Mouse (Mus musculus) retina, postnatal 7 days (tissue): ENCODE data around the gene Jarid2.

ENCODE experiments used
- DNase-seq: peaks from one replicate; pipeline ENCODE4 v3.0.0-alpha.2; 2012; ENCODE audit warnings: low read depth, low spot score

The Jarid2 gene

DNA sequence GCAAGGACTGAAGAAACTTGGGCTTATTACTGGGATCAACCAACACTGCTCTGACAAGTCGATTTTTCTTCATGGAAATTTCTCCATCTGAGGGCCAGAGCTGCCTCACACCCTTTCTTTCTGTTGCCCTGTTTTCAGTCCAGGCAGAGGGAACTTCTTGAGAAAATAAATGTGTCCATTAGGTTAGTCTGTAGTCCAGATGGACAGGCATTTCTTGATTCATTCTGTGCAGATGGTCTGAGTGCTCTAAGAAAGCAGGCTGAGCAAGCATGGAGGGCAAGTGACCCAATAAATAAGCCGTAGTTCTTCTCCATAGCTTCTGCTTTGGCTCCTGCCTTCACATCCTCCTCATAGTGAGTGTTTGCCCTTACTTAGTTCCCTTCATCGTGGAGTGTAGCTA lies 46.1 kb downstream of the Jarid2 start:
- DNase-seq = no peak

- no peak for DNase-seq
Observed at GRCm38 (mm10) chr13:44780506-44780905, 51.2 kb downstream of the Jarid2 start.

GRCm38 (mm10) chr13:44781126-44781525 lies 51.9 kb downstream of the Jarid2 start:
- no peak for DNase-seq

GRCm38 (mm10) chr13:44784551-44784950 lies 55.3 kb downstream of the Jarid2 start:
- DNase-seq = no peak

- peak; percentile 20 for DNase-seq
Observed at GRCm38 (mm10) chr13:44786291-44786690, 57.0 kb downstream of the Jarid2 start.

GRCm38 (mm10) chr13:44788352-44789125 lies 59.3 kb downstream of the Jarid2 start:
- DNase-seq = no peak

GRCm38 (mm10) chr13:44789982-44790381 lies 60.7 kb downstream of the Jarid2 start:
- no peak for DNase-seq

DNA sequence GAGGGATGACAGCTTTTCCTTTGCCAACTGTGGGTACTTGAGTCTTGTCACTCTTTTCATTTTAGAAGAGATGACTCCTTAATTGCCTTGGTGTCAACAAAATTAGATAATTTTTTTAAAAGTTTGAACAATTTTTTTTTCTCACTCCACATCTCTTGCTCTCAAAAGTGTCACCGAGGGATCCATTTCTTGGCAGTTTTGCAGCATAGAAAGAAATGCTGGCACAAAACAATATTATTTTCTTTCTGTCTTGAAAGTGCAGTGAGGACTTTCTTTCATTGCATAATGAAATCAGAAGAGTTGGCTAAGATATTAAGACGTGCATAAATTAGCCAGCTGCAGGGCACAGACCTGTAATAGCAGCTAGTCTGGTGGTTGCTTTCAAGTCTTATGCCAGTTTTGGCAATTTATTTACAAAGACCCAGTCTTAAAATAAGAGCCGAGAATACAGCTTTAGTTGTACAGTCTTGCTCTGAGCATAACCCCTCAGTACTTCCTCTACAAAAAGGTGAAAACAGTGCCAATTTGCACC lies 63.2 kb downstream of the Jarid2 start:
- DNase-seq = no peak

DNA sequence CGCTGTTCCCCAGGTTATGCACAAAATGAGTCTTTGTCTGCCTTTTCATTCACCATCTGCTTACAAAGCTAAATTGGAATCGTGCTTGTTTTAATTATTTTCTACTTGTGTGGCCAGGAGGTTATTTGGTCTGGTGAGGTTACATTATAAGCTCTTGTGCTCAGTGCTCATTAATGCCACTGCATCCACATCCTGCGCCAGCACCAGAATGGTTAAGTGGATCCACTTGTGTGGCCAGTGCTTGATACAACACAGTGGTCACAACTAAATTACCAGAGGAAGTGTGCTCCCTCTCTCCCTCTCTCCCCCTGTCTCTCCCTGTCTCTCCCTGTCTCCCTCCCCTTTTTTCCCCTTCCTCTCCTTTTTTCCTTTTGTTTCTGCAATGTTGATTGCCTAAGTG lies 66.6 kb downstream of the Jarid2 start:
- DNase-seq = no peak

- DNase-seq = no peak
Observed at GRCm38 (mm10) chr13:44796775-44797174, 67.5 kb downstream of the Jarid2 start.

DNA sequence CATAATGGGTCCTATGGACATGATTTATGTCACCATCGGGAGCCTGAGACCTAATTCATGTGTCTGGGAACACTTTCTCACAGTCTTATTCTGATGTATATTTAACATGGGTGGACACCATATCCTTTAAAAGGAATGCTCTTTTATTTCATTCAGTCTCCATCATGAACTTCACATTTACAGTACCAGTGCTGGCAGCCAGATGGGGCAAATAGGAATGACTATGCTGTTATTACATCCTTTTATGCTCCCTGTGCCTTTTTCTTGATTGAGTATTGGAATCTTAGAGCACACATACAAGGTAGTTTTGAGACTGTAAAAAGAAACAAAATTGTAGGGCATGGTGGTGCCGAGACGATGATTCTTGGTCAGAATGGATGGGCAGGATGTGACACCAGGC lies 69.0 kb downstream of the Jarid2 start:
- DNase-seq = no peak

DNA sequence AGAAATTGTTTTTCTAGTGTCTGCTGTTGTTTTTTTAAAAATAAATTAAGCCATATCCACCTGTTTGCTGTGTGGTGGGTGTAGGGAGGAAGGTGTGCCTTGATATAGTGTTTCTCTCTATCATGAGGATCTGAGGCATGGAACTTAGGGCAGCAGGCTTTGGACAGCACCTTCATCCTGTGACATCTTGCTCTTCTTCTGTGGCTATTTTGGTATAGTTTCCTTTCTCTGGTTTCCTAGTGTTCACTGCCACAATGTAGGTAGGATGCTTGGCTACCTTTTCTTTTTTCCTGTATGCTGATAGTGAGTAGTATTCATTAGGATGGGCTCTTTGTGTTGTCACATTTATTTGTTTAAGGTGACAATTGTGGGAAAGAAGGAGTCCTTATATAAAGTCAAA lies 69.9 kb downstream of the Jarid2 start:
- no peak for DNase-seq

GRCm38 (mm10) chr13:44800059-44800458 lies 70.8 kb downstream of the Jarid2 start:
- DNase-seq = no peak

DNA sequence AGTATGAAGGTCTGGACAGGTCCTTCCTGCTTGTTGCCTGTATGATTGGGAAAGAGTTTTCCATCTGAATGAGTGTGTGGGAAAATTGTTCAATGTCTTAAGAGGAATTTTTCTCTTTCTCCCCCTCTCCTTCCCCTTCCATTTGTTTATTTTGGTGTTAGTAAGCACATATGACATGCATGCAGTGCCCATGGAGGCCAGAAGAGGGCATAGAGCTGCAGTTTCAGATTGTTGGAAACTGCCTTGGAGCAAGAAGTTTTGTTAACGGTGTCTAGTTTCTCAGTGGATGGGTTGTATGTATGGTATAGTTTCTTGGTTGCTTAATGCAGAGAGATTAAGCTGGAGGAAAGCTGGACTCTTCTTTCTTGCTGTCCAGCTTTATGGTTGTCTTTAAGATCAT lies 75.6 kb downstream of the Jarid2 start:
- DNase-seq = no peak

- DNase-seq = no peak
Observed at GRCm38 (mm10) chr13:44808307-44808706, 79.0 kb downstream of the Jarid2 start.

- DNase-seq = no peak
Observed at GRCm38 (mm10) chr13:44811021-44811420, 81.7 kb downstream of the Jarid2 start.

DNA sequence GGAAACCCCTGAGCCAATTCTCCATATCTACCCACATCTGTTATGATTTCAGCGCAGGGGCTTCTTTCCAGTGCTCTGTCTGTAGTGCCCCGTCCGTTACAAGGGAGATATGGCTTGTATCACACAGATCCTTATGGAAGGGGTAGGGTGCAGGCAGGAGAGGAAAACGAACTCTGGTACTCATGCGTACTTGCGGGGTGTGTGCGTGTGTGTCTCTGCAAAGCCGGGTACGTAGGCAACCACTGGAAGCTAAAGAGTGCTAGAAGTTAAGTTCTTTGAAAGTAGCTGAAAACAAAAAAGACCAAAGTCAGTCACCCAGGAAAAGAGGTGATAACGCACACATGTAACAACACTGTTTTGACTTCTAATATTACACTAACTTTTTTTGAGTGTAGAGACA lies 82.3 kb downstream of the Jarid2 start:
- DNase-seq = no peak

- DNase-seq = no peak
Observed at GRCm38 (mm10) chr13:44812381-44812780, 83.1 kb downstream of the Jarid2 start.

DNA sequence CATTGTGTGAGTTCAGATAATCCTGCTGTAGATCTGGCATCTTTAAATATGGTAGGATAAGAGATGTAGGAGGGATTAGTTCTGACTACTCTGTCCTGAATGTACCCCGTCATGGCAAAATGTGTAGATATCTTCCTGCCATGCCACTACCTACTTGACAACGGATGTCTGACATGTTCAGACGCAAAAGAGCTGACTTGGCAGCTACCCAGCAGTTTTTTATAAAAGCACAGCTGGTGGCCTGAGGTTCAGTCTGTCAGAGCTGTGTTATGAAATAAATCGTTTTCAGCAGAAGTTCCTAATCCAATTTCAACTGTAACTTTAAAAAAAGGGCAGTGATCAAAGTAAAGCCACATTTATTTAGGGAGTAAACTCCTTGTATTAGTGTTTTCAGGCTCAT lies 90.1 kb downstream of the Jarid2 start:
- DNase-seq = no peak

DNA sequence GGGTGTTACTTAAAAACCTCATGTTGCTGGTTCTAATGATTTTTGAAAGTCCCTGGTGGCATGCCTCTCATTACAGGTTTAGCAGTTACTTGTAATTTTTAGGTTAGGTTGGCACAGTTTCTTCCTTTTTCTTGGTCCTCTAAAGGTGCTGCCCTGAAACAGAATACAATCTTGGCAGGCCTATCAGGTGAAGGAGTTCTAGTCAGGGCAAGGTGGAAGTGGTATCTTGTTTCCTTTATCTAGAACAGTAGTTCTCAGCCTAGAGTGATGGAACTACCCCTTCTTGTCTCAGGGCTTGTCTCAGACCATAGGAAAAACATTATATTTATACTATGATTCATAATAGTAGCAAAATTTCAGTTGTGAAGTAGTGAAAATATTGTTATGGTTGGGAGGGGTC lies 93.3 kb downstream of the Jarid2 start:
- no peak for DNase-seq

DNA sequence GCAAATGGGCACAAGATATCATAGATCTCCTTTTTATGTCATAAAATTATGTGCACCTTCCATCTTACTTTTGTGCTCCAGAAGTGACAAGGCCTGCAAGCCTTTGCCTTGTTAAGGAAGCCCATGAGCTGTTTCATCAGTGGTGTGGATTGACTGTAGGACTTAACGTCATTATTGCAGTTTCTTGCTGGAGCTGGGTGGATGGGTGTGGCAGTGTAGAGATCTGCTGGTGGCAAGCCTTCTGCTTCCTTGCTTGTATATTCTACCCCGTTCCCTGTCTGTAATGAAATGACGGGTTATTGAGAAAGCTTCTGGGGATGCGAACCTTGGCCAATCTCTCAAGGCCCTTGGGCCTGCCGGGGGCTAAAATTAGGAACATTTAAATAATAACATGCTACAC lies 99.6 kb downstream of the Jarid2 start:
- no peak for DNase-seq

- DNase-seq = no peak
Observed at GRCm38 (mm10) chr13:44832104-44832503, 102.8 kb downstream of the Jarid2 start.

GRCm38 (mm10) chr13:44832866-44833265 lies 103.6 kb downstream of the Jarid2 start:
- DNase-seq = no peak

GRCm38 (mm10) chr13:44833353-44833752 lies 104.1 kb downstream of the Jarid2 start:
- peak; percentile 31 for DNase-seq
